Mouse (Mus musculus) skeletal muscle tissue, postnatal 0 days (tissue): Measurements from ENCODE around the gene Pik3c2b. TPM values are rescaled to one million over a fixed set of nuclear protein-coding genes. Genes with fewer than 3 reads are reported as not detected.

Experiments used
- polyA plus RNA-seq: library from polyadenylated mRNA; unstranded; fragments of >200 nt; fragmentation: Nextera tagmentation; extraction: Ambion mirVana; gene quantifications from 2 replicates; pipeline ENCODE4 v1.2.1, GENCODE M21; 2015

The Pik3c2b gene
- 8.5 and 11.1 TPM in 2 replicates for polyA plus RNA-seq

DNA sequence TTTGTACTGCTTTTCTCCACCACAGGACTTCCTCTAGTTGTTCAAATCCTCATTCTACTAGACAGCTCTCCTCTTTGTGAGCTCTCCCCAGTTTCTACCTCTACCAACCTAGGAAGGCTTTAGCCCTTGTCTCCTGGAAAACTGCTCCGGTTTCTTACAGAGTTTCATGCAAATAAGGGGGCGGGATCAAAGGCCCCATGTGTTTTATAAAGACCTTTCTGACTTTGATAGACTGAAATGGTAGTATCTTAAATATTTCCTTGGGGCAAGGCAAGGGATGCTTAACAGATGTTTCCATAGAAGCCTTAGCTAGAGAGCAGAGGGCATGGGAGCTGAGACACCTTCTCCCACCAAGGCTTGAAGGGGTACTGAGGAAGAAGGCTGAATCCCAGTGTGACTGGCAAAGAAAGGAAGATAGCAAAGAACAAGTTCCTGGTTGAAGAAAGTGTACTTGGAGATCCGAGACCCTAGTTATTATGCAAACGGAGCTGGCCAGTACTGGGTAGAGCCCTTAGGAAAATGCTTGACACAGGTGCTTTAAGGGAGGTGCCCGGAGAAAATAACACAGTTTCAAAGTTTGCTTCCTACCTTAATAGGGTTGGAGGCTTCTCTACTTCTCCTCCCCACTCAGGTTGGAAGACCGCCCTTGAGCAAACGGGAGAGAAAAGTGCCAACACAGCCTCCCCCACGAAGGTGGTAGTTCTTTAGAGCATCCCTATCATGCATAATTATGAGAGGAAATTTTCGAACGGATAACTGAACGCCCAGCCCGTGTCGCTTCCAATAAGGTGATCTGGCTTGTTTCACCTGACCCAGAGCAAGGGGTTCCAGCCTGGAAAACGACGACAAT lies at the start of gene Pik3c2b:
Gene Pik3c2b, plus strand, starts transcription at position 657 of the 850 bp plus-strand sequence.

DNA sequence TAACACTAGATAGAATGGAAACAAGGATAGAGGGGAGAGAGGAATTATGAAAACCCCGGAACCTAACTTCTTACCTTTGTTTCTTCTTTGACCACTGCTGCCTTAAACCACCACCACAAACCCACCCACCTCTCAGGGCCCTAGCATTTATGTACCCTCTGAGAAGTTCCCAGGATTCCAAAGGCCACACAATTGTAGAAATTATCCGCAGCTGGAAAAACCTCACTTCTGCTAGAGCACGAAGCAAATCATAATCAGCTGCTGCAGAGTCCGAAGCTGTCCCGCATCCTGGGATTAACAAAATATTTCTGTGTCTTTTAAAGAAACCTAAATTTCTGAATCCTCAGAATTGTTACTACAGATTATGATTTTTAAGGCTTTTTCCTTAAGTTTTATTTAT lies 15.0 kb upstream of the Pik3c2b start, which contains the start of gene Mdm4:
Gene Mdm4, minus strand, starts transcription at position 101 of the 400 bp plus-strand sequence.

DNA sequence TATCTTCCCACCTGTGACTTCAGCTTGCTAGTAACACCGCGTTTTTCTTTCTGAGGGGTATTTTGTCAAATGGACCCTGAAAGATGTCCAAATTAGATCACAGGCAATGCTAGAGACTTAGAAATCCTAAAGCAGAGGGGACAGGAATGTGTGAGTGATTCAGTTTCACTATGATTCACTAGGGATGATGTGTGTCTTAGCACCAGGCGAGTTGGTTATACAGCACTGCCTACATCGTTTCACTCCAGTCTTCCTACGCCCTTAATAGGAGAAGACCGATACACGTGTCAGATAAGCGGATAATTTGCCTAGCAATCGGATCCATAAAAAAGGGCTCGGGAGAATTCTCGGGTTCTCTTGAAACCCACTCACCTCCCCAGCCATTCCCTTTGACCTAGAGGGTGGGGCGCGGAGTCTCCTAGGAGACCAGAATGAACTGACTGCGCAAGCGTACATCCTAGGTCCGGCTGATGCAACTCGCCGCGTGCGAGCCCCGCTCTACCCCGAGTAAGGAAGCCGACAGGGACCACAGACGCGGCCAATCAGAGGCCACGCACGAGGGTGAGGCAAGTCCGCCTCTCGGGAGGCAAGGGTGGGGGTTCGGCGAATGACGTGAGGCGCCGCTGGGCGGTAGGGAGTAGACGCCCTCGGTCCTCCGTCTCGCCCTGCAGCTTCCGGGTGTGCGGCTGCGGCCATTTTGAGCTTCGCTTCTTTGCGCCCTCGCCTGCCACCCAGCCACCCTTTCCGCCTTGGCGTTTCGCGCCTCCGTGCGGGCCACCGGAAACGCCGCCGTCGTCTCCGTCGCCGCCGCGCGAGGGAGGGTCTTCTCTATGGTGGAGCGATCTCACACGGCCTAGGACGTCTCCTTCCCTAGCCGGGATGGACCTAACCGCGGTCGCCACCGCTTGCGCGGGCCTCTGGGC lies 85.4 kb downstream of the Pik3c2b start, which contains the start of gene Ppp1r15b:
Gene Ppp1r15b, plus strand, starts transcription at position 506 of the 923 bp plus-strand sequence.

Other genes with a start within 250 kb of the Pik3c2b start
- 3.3 and 3.7 TPM in 2 replicates for gene Lrrn2, start 165.4 kb upstream of the Pik3c2b start, polyA plus RNA-seq
- gene Mdm4, start 15.1 kb upstream of the Pik3c2b start, polyA plus RNA-seq: 13.2 and 15.2 TPM in 2 replicates
- 15.8 and 17.5 TPM in 2 replicates for gene Ppp1r15b, start 85.5 kb downstream of the Pik3c2b start, polyA plus RNA-seq
- 0.69 and 0.84 TPM in 2 replicates for gene Plekha6, start 118.5 kb downstream of the Pik3c2b start, polyA plus RNA-seq